Mouse (Mus musculus): ENCODE measurements at regions not wholly inside any gene's neighbourhood (a gene's known extent, or its start where the extent isn't known, plus 50 kb on each side); places are given as distances from the start of the nearest gene placed in this dataset.
"Not testable (repeated sequence)": the region's sequence is repeated elsewhere in the genome, so short reads cannot be mapped to it uniquely, and the experiment has no call there.

- DNase-seq, result peak in 1 of 2 experiments; percentile 11
Measured at GRCm38 (mm10) chr7:75360874-75361273, 51.8 kb upstream of the Sv2b start.

- no peak for DNase-seq
Measured at GRCm38 (mm10) chr7:75362541-75362940, 53.5 kb upstream of the Sv2b start.

GRCm38 (mm10) chr7:75365480-75365879, 56.4 kb upstream of the Sv2b start:
- DNase-seq, result no peak

- peak; percentile 89 for DNase-seq
Measured at GRCm38 (mm10) chr7:75366285-75366882, 57.3 kb upstream of the Sv2b start.

- no peak for DNase-seq
Measured at GRCm38 (mm10) chr7:75368315-75368714, 59.3 kb upstream of the Sv2b start.

- DNase-seq, result no peak
Measured at GRCm38 (mm10) chr7:75369366-75369765, 60.3 kb upstream of the Sv2b start.

- peak; percentile 88 to 90 for DNase-seq
Measured at GRCm38 (mm10) chr7:75370595-75371519, 61.8 kb upstream of the Sv2b start.

GRCm38 (mm10) chr7:75371520-75371876, 62.4 kb upstream of the Sv2b start:
- no peak for DNase-seq

GRCm38 (mm10) chr7:75371991-75372390, 62.9 kb upstream of the Sv2b start:
- DNase-seq, result peak; percentile 19 to 33

GRCm38 (mm10) chr7:75372892-75373444, 63.9 kb upstream of the Sv2b start:
- DNase-seq, result no peak

GRCm38 (mm10) chr7:75374506-75374905, 65.4 kb upstream of the Sv2b start:
- no peak for DNase-seq

GRCm38 (mm10) chr7:75379595-75379994, 70.5 kb upstream of the Sv2b start:
- no peak for DNase-seq

GRCm38 (mm10) chr7:75384506-75384911, 70.8 kb upstream of the Akap13 start:
- no peak for DNase-seq

GRCm38 (mm10) chr7:75387033-75387432, 68.3 kb upstream of the Akap13 start:
- no peak for DNase-seq

GRCm38 (mm10) chr7:75387821-75388431, 67.4 kb upstream of the Akap13 start:
- DNase-seq, result no peak

GRCm38 (mm10) chr7:75390162-75390561, 65.2 kb upstream of the Akap13 start:
- DNase-seq, result no peak

GRCm38 (mm10) chr7:75392783-75393182, 62.6 kb upstream of the Akap13 start:
- DNase-seq, result no peak

GRCm38 (mm10) chr7:75393466-75393865, 61.9 kb upstream of the Akap13 start:
- DNase-seq, result no peak

GRCm38 (mm10) chr7:75394866-75395580, 60.3 kb upstream of the Akap13 start:
- DNase-seq, result no peak

GRCm38 (mm10) chr7:75397559-75397958, 57.8 kb upstream of the Akap13 start:
- DNase-seq, result peak; percentile 21 to 50

GRCm38 (mm10) chr7:75398480-75398879, 56.9 kb upstream of the Akap13 start:
- not testable (repeated sequence) for DNase-seq

GRCm38 (mm10) chr7:75398904-75399724, 56.2 kb upstream of the Akap13 start:
- peak; percentile 59 to 74 for DNase-seq

Measured in kidney, postnatal 4 days (tissue).